16 mouse cellular contexts compared by ENCODE assay signal in genomic region chr5:64577424-64577823, GRCm38 (mm10).
DNase-seq lines count a peak whose midpoint lies in the region; ATAC-seq and TF ChIP-seq lines count a peak whose summit lies in the region.
"Had no signal": no experiment of that assay in that cellular context is flagged by ENCODE, and none has a peak within 500 bp of the region (broad histone marks: within the 10 kb centered on the region; RNA-seq: fewer than 3 reads in every experiment).

No protein-coding gene starts in this region.

- ATAC-seq in kidney, embryonic 15.5 days (replicated peaks; ENCODE audit: low FRiP score): no peak
- no peak for ATAC-seq in liver, postnatal 0 days
- ATAC-seq: forebrain, embryonic 13.5 days; hindbrain, embryonic 16.5 days had no signal

- no peak overlapping the region for H3K4me3 ChIP-seq in kidney, embryonic 15.5 days (replicated peaks)
- H3K4me3 ChIP-seq in liver, postnatal 0 days (ENCODE audit: low read depth, low read length): no peak overlapping the region
- H3K4me3 ChIP-seq: embryonic facial prominence, embryonic 12.5 days; forebrain, embryonic 13.5 days had no signal

- TF ChIP-seq CTCF in liver, postnatal 0 days (IDR thresholded peaks at IDR 0.05; ENCODE audit: low read depth): no peak

- peak; percentile 87 for TF ChIP-seq EP300 in liver, postnatal 0 days (IDR thresholded peaks at IDR 0.05; ENCODE audit: low read depth)

- peak overlapping the region; percentile 89 for H3K27ac ChIP-seq in kidney, embryonic 15.5 days
- no peak overlapping the region; the same call in 1 of the 2 replicates for H3K27ac ChIP-seq in liver, postnatal 0 days (ENCODE audit: low read depth)
- H3K27ac ChIP-seq: embryonic facial prominence, embryonic 12.5 days; forebrain, embryonic 13.5 days had no signal

- H3K36me3 ChIP-seq in kidney, embryonic 15.5 days: no peaks in the 10 kb centered on the region
- H3K36me3 ChIP-seq in liver, postnatal 0 days (replicated peaks; ENCODE audit: insufficient read depth, low read length): no peaks in the 10 kb centered on the region
- H3K36me3 ChIP-seq: embryonic facial prominence, embryonic 12.5 days had no signal

- H3K4me1 ChIP-seq in kidney, embryonic 15.5 days: peaks cover 70% of the 10 kb centered on the region
- peaks cover 25% of the 10 kb centered on the region for H3K4me1 ChIP-seq in liver, postnatal 0 days (ENCODE audit: insufficient read depth)

- H3K9ac ChIP-seq in kidney, embryonic 15.5 days: no peak overlapping the region
- H3K9ac ChIP-seq in liver, postnatal 0 days (replicated peaks): no peak overlapping the region
- H3K9ac ChIP-seq: embryonic facial prominence, embryonic 12.5 days; forebrain, embryonic 13.5 days had no signal

- H3K9me3 ChIP-seq in kidney, embryonic 15.5 days (replicated peaks): no peaks in the 10 kb centered on the region
- H3K9me3 ChIP-seq in liver, postnatal 0 days (ENCODE audit: low read length): no peaks in the 10 kb centered on the region
- H3K9me3 ChIP-seq: embryonic facial prominence, embryonic 12.5 days; forebrain, embryonic 13.5 days had no signal

- peak; percentile 48 for DNase-seq in embryo, embryonic 10 days (ENCODE audit: low spot score)
- DNase-seq in embryo, embryonic 11 days: no peak
- no peak for DNase-seq in kidney, adult 18-20 months
- peak; percentile 64 for DNase-seq in MEL-GATA-1-ER (ENCODE audit: extremely low read depth, low read depth)
- DNase-seq in liver, postnatal 0 days: no peak
- no peak for DNase-seq in thymus, postnatal 14 days
- DNase-seq in left cerebral cortex, postnatal 10 days (ENCODE audit: extremely low spot score in 1 of 2, low spot score in 2 of 2): no peak
- DNase-seq: cerebellum, adult 18-20 months; gastrocnemius, postnatal 14 days; kidney, postnatal 25 days; layer of hippocampus, postnatal 36 days; right cerebral cortex, postnatal 4 days had no signal

- WGBS in kidney, embryonic 15.5 days: 65% methylated on average over 7 of the region's 7 CpGs
- 42% methylated on average over 7 of the region's 7 CpGs for WGBS in liver, postnatal 0 days (ENCODE audit: insufficient replicate concordance)

- intact Hi-C loops in left cerebral cortex, postnatal 10 days (cut with DNase I): no loop called here

- H3K27me3 ChIP-seq in kidney, embryonic 15.5 days: no peaks in the 10 kb centered on the region
- H3K27me3 ChIP-seq in liver, postnatal 0 days (ENCODE audit: insufficient read depth, low read length): no peaks in the 10 kb centered on the region
- H3K27me3 ChIP-seq: embryonic facial prominence, embryonic 12.5 days; forebrain, embryonic 13.5 days had no signal

- H3K4me2 ChIP-seq in kidney, embryonic 15.5 days: no peak overlapping the region
- H3K4me2 ChIP-seq in liver, postnatal 0 days (ENCODE audit: low read depth, low read length): no peak overlapping the region
- H3K4me2 ChIP-seq: embryonic facial prominence, embryonic 12.5 days; forebrain, embryonic 13.5 days had no signal

Comparison
In these comparisons a context has a peak if more than half of its experiments do, and no peak if none do; other contexts are left out.
1. DNase-seq: peak in embryo, embryonic 10 days (single experiment) and MEL-GATA-1-ER (single experiment); none in embryo, embryonic 11 days (single experiment), kidney, adult 18-20 months (single experiment), liver, postnatal 0 days (single experiment), thymus, postnatal 14 days (single experiment) and left cerebral cortex, postnatal 10 days (0 of 2).